Mouse (Mus musculus) 416B (cell line): ENCODE data around the gene Kdm2b.

Experiments
- DNase-seq: peaks from one replicate; pipeline ENCODE4 v3.0.0; 2011; ENCODE audit warnings: low read depth

The Kdm2b gene

GRCm38 (mm10) chr5:122927092-122927491 is 62.5 kb downstream of the Kdm2b start:
- DNase-seq, result no peak

GRCm38 (mm10) chr5:122926341-122926740 is 63.3 kb downstream of the Kdm2b start:
- no peak for DNase-seq

GRCm38 (mm10) chr5:122925534-122925958 is 64.1 kb downstream of the Kdm2b start:
- peak; percentile 75 for DNase-seq

- no peak for DNase-seq
Observed at GRCm38 (mm10) chr5:122923871-122924465, 65.7 kb downstream of the Kdm2b start.

- DNase-seq, result no peak
Observed at GRCm38 (mm10) chr5:122921941-122922340, 67.7 kb downstream of the Kdm2b start.

GRCm38 (mm10) chr5:122920557-122920956 is 69.1 kb downstream of the Kdm2b start:
- DNase-seq, result no peak

GRCm38 (mm10) chr5:122917982-122918711 is 71.5 kb downstream of the Kdm2b start:
- DNase-seq, result no peak

GRCm38 (mm10) chr5:122916147-122916546 is 73.5 kb downstream of the Kdm2b start:
- DNase-seq, result no peak

GRCm38 (mm10) chr5:122912863-122913262 is 76.8 kb downstream of the Kdm2b start:
- DNase-seq, result peak; percentile 36

- no peak for DNase-seq
Observed at GRCm38 (mm10) chr5:122909481-122909880, 80.1 kb downstream of the Kdm2b start.

GRCm38 (mm10) chr5:122908001-122908400 is 81.6 kb downstream of the Kdm2b start:
- peak; percentile 42 for DNase-seq

- no peak for DNase-seq
Observed at GRCm38 (mm10) chr5:122907182-122907581, 82.4 kb downstream of the Kdm2b start.

- peak; percentile 35 for DNase-seq
Observed at GRCm38 (mm10) chr5:122903165-122903564, 86.5 kb downstream of the Kdm2b start.

- no peak for DNase-seq
Observed at GRCm38 (mm10) chr5:122902228-122902627, 87.4 kb downstream of the Kdm2b start.

- DNase-seq, result peak; percentile 68
Observed at GRCm38 (mm10) chr5:122901666-122902065, 88.0 kb downstream of the Kdm2b start.

GRCm38 (mm10) chr5:122901179-122901578 is 88.4 kb downstream of the Kdm2b start:
- no peak for DNase-seq

- peak; percentile 23 for DNase-seq
Observed at GRCm38 (mm10) chr5:122900558-122901171, 89.0 kb downstream of the Kdm2b start.

GRCm38 (mm10) chr5:122899777-122900557 is 89.7 kb downstream of the Kdm2b start:
- DNase-seq, result peak; percentile 83

- DNase-seq, result peak; percentile 62
Observed at GRCm38 (mm10) chr5:122898963-122899776, 90.5 kb downstream of the Kdm2b start.

- no peak for DNase-seq
Observed at GRCm38 (mm10) chr5:122898153-122898552, 91.5 kb downstream of the Kdm2b start.

- no peak for DNase-seq
Observed at GRCm38 (mm10) chr5:122894821-122895220, 94.8 kb downstream of the Kdm2b start.
